Mouse (Mus musculus): ENCODE measurements around the gene Thap3. TPM values are rescaled to one million over a fixed set of nuclear protein-coding genes. Genes with fewer than 3 reads are reported as not detected.
A peak's percentile ranks its signal among the peaks of the same experiment; 100 is the strongest.
"Not testable (repeated sequence)": the region's sequence is repeated elsewhere in the genome, so short reads cannot be mapped to it uniquely, and the experiment has no call there.

Thap3 gene
- polyA plus RNA-seq (2015; fragmentation: Nextera tagmentation; extraction: Ambion mirVana) = 56.3 and 61.2 TPM in 2 replicates

DNA sequence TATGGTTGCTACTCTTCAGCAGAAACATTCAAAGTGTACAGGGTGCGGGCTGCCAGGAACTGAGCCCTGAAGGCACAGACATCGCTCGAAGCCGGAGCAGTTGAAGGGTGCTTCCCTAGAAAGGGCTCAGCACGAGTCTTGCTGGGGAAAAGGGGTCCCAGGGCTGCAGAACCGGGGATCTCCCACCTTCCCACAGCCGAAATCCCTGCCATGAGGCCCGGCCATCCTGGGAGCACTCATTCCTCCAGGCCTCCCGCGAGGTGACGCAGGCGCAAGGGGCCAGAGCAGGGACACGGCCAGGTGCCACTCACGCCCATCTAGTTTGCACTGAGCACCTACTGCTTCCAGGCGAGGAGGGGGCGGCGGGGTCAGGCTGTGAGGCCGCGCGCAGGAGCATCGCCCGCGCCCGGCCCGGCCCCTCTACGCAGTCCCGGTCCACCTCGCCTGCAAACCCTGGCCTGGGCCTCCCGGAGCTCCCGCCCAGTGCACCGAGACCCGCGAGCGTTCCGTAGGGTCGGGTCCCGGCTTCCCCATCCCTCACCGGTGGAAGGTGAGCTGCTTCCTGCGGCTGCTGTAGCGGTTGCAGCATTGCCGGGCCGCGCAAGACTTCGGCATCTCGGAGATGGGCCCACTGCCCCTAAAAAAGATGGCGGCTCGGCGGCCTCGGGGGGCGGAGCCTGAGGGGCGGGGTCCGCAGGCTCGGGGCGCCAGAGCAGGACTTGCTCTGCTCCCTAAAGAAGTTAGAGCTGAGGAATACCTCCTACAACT is at the start of gene Thap3:
Thap3 (minus strand) TSS at position 656 of the 768 bp plus-strand sequence.
- Histone ChIP-seq H3K36me3 (peaks cover 55% of the 10 kb centered on the region), H3K27ac (peak within 1 kb of the TSS; percentile 92), H3K27me3 (no peaks in the 10 kb centered on the region), H3K4me1 (peaks cover 54% of the 10 kb centered on the region), H3K4me2 (peak within 1 kb of the TSS; percentile 82), H3K4me3 (peak within 1 kb of the TSS; percentile 90), H3K9ac (peak within 1 kb of the TSS; percentile 97), H3K9me3 (no peaks in the 10 kb centered on the region)
- peak; percentile 68 for ATAC-seq (ENCODE audit: insufficient number of reproducible peaks, insufficient read depth, low FRiP score, low TSS enrichment, low read depth)
- 2% methylated on average over 54 of the region's 54 CpGs for WGBS

DNA sequence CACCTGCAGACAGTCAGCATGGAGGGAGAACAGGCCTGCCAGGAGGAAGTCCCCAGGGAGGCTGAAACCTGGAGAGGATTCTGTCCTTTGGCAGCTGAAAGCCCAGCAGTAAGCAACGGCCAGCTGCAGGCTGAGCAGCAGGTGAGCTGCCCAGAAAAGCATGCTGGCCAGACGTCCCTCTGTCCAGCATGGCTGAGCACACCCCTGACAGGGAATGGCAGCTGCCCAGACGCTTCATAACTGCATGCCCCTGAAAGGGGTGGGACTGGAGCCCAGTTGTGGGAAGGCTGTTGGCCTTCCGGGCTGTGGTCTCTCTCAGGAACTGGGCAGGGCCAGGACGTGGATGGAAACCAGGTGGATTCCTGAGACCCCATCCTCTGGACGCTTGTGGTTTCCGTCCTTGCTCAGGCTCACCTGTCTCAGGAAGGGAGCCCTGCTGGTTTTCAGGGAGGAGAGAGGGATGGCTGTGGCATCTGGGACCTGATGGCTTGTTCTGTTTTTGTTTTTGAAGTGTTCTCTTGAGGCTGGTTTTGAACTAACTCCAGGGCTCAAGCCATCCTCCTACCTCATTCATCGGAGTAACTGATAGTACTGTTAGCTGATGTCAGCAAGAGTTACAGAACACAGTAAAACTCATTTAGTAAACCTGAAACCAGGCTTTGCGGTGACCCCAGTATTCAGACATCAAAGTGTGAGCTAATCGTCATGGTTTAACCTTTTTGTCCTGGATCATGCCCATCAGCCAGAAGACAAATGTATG is 49.6 kb upstream of the Thap3 start, which contains the start of gene Tas1r1:
Tas1r1 (minus strand) TSS at position 344 of the 760 bp plus-strand sequence.
- Histone ChIP-seq H3K9me3 (no peaks in the 10 kb centered on the region), H3K27ac (0 out of 2 replicates have a peak within 1 kb of the TSS, but pooled peaks have one; percentile 3)
- ATAC-seq (ENCODE audit: insufficient number of reproducible peaks, insufficient read depth, low FRiP score, low TSS enrichment, low read depth) = no peak

DNA sequence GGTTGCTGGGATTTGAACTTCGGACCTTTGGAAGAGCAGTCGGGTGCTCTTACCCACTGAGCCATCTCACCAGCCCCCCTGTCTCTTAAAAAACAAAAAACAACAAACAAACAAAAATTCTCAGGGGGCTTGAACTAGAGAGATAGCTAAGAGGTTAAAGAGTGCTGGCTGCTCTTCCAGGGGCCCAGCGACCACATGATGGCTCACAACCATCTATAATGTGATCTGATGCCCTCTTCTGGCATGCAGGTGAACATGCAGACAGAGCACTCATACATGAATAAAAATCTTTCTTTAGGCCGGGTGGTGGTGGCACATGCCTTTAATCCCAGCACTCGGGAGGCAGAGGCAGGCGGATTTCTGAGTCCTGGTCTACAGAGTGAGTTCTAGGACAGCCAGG is 47.7 kb upstream of the Thap3 start:
- ATAC-seq (ENCODE audit: insufficient number of reproducible peaks, insufficient read depth, low FRiP score, low TSS enrichment, low read depth); H3K36me3 ChIP-seq; H3K4me2 ChIP-seq; H3K9ac ChIP-seq; H3K9me3 ChIP-seq; H3K4me3 ChIP-seq; H3K27me3 ChIP-seq; H3K27ac ChIP-seq: not testable (repeated sequence)
- 89% methylated on average over 6 of the region's 6 CpGs for WGBS
- H3K4me1 ChIP-seq = peaks cover 16% of the 10 kb centered on the region

More for the DNA sequence above, 49.6 kb upstream of the Thap3 start, which contains the start of gene Tas1r1:
- Histone ChIP-seq H3K4me3 (peak within 1 kb of the TSS; percentile 100), H3K4me1 (peaks cover 16% of the 10 kb centered on the region), H3K27me3 (no peaks in the 10 kb centered on the region), H3K4me2 (peak within 1 kb of the TSS; percentile 97), H3K9ac (peak within 1 kb of the TSS; percentile 95), H3K36me3 (peaks cover 26% of the 10 kb centered on the region)
- WGBS = 42% methylated on average over 10 of the region's 10 CpGs

DNA sequence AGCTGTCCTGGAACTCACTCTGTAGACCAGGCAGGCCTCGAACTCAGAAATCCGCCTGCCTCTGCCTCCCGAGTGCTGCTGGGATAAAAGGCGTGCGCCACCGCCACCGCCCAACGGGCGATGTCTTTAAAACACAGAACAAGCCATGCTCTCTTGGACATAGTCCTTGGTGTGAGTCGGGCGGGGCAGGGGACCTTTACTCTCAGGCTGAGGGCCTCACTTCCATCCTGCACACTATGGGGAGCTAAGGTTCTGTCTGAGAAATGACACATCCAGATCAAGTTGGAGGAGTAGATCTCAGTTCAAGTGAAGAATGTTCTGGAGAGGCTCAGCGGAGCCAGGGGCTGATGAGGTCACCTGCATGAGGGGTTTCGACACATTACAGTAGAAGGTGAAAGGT is 44.1 kb upstream of the Thap3 start:
- H3K36me3 ChIP-seq = no peaks in the 10 kb centered on the region
- WGBS = 91% methylated on average over 13 of the region's 13 CpGs
- H3K4me1 ChIP-seq = peaks cover 19% of the 10 kb centered on the region
- H3K9ac ChIP-seq = no peak overlapping the region
- ATAC-seq (ENCODE audit: insufficient number of reproducible peaks, insufficient read depth, low FRiP score, low TSS enrichment, low read depth) = no peak
- no peak overlapping the region for H3K4me2 ChIP-seq
- no peak overlapping the region for H3K27ac ChIP-seq
- 0 out of 2 replicates have a peak, but pooled peaks cover 9% of the 10 kb centered on the region for H3K27me3 ChIP-seq
- H3K9me3 ChIP-seq = no peaks in the 10 kb centered on the region
- no peak overlapping the region for H3K4me3 ChIP-seq

DNA sequence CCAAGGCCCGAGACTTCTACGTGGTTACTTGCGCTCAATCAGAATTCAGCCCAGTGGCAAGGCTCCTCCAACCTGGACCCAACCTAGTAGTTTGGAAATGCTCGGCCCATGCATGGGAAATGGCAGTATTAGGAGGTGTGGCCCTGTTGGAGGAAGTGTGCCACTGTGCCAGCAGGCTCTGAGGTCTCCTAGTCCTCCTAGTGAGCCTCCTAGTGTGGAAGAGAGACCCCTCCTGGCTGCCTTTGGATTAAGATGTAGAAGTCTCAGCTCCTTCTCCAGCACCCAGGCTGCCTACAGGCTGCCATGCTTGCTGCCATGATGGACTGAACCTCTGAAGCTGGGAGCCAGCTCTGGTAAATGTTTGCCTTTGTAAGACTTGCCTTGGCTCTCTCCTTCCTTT is 41.2 kb upstream of the Thap3 start:
- Histone ChIP-seq H3K9me3 (no peaks in the 10 kb centered on the region), H3K36me3 (peaks cover 9% of the 10 kb centered on the region), H3K4me1 (peaks cover 40% of the 10 kb centered on the region), H3K9ac (peak overlapping the region; percentile 16; the same call in 1 of the 2 replicates), H3K27me3 (0 out of 2 replicates have a peak, but pooled peaks cover 9% of the 10 kb centered on the region), H3K27ac (peak overlapping the region; percentile 24; the same call in 1 of the 2 replicates), H3K4me2 (no peak overlapping the region), H3K4me3 (no peak overlapping the region)
- ATAC-seq (ENCODE audit: insufficient number of reproducible peaks, insufficient read depth, low FRiP score, low TSS enrichment, low read depth) = no peak
- 55% methylated on average over 4 of the region's 4 CpGs for WGBS

DNA sequence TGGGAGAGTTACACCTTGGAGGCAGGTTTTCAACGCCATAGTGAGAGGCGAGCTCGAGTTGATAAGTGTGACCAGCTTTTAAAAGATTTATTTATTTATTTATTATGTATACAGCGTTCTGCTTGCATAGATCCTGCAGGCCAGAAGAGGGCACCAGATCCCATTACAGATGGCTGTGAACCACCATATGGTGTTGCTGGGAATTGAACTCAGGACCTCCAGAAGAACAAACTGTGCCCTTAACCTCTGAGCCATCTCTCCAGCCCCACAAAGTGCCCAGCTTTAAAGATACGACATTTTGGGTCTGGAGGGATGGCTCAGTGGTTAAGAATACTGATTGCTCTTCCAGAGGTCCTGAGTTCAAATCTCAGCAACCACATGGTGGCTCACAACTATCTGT is 40.3 kb upstream of the Thap3 start:
- ATAC-seq (ENCODE audit: insufficient number of reproducible peaks, insufficient read depth, low FRiP score, low TSS enrichment, low read depth) = no peak
- no peak overlapping the region for H3K4me2 ChIP-seq
- 49% methylated on average over 5 of the region's 5 CpGs for WGBS
- H3K4me1 ChIP-seq = peaks cover 49% of the 10 kb centered on the region
- 0 out of 2 replicates have a peak, but pooled peaks cover 9% of the 10 kb centered on the region for H3K27me3 ChIP-seq
- peaks cover 16% of the 10 kb centered on the region for H3K36me3 ChIP-seq
- H3K9me3 ChIP-seq = no peaks in the 10 kb centered on the region
- H3K27ac ChIP-seq = no peak overlapping the region
- no peak overlapping the region for H3K9ac ChIP-seq
- H3K4me3 ChIP-seq = no peak overlapping the region; the same call in 1 of the 2 replicates

DNA sequence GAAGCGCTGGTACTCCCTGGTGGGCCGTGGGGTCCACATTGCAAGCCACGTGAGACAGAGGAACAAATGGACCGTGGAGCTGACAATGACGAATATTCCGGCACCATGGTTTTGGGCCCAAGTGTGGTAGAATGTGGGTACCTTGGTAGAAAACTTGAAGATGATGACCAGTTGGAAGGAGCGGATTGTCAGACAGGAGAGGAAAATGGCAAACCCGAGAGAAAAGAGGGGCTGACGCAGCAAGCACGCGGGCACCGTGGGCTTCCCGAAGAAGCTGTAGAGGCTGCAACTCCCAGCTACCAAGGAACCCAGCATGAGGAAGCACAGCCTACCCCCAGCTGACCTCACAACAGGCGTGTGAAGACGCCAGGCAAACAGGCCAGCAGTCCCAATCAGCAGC is 39.7 kb upstream of the Thap3 start:
- WGBS = 73% methylated on average over 15 of the region's 15 CpGs
- no peak for ATAC-seq (ENCODE audit: insufficient number of reproducible peaks, insufficient read depth, low FRiP score, low TSS enrichment, low read depth)
- Histone ChIP-seq H3K4me3 (peak overlapping the region; percentile 80), H3K4me2 (peak overlapping the region; percentile 98), H3K27me3 (0 out of 2 replicates have a peak, but pooled peaks cover 9% of the 10 kb centered on the region), H3K4me1 (peaks cover 49% of the 10 kb centered on the region), H3K9me3 (no peaks in the 10 kb centered on the region), H3K9ac (peak overlapping the region; percentile 85), H3K27ac (no peak overlapping the region), H3K36me3 (peaks cover 22% of the 10 kb centered on the region)

DNA sequence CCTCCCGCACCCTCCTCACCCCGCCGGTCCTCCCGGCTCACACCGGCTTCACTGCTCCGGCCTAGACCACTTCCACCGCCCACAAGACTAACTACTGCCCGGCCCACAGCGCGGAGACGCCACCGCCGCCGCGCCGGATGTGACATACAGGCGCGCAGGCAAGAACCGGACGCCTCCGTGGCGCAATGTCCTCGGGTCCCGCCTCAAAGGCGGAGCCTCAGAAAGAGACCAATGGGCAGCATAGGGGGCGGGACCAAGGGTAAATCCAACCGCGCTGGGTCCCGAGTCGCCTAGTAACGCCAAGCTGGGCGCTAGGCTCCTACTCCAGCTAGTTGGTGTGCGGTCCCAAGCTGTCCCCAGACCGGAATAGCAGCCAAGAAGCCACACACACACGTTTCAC is 38.7 kb upstream of the Thap3 start, which contains the start of gene Zbtb48:
Zbtb48 (minus strand) TSS at position 148 of the 400 bp plus-strand sequence.
- H3K36me3 ChIP-seq = peaks cover 32% of the 10 kb centered on the region
- no peaks in the 10 kb centered on the region for H3K9me3 ChIP-seq
- peaks cover 49% of the 10 kb centered on the region for H3K4me1 ChIP-seq
- peak; percentile 95 for ATAC-seq (ENCODE audit: insufficient number of reproducible peaks, insufficient read depth, low FRiP score, low TSS enrichment, low read depth)
- H3K9ac ChIP-seq = peak within 1 kb of the TSS; percentile 85
- under 1% methylated on average over 29 of the region's 35 CpGs for WGBS
- H3K27ac ChIP-seq = peak within 1 kb of the TSS; percentile 39
- peak within 1 kb of the TSS; percentile 98 for H3K4me2 ChIP-seq
- H3K27me3 ChIP-seq = 0 out of 2 replicates have a peak, but pooled peaks cover 9% of the 10 kb centered on the region
- peak within 1 kb of the TSS; percentile 80 for H3K4me3 ChIP-seq

DNA sequence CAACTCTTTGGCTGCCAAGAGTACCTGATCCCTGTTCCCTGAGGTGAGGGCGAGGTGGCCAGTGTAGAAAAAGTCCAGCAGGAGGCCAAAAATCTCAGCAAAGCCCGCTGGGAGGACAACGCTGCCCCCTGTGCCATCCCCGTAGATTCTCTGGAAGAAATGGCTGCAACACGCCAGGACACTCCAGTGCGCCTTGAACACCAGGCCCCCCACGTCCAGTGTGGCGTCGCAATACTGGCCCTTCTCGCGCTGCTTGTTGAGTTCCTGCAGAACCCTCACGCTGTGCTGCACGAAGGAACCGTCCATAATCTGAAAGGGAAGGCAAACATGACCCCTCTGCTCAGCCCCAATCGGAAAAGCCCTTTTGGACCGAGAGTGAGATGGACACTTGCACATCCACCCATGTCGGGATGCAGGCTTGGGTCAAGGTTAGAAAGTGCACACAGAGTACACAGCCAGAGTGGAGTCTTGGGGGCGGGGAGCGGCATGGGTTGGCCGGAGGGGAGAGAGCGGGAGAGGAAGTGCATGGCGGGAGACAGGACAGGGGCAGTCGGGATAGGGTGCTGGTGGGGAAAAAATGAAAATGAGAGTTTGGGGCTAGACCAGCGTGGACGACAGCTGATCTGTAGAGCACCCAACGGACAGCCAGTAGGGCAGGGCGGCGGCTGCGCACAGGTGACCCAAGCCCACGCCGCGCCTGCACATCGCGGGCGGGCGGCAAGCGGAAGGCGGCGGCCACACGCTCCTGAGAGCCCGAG is 38.1 kb upstream of the Thap3 start:
- peaks cover 38% of the 10 kb centered on the region for H3K36me3 ChIP-seq
- peak overlapping the region; percentile 85 for H3K9ac ChIP-seq
- peak; percentile 5; the same call in 1 of the 2 replicates for ATAC-seq (ENCODE audit: insufficient number of reproducible peaks, insufficient read depth, low FRiP score, low TSS enrichment, low read depth)
- peaks cover 49% of the 10 kb centered on the region for H3K4me1 ChIP-seq
- 2% methylated on average over 35 of the region's 41 CpGs for WGBS
- no peaks in the 10 kb centered on the region for H3K9me3 ChIP-seq
- peak overlapping the region; percentile 98 for H3K4me2 ChIP-seq
- H3K27ac ChIP-seq = peak overlapping the region; percentile 39
- H3K27me3 ChIP-seq = 0 out of 2 replicates have a peak, but pooled peaks cover 3% of the 10 kb centered on the region
- H3K4me3 ChIP-seq = peak overlapping the region; percentile 80

DNA sequence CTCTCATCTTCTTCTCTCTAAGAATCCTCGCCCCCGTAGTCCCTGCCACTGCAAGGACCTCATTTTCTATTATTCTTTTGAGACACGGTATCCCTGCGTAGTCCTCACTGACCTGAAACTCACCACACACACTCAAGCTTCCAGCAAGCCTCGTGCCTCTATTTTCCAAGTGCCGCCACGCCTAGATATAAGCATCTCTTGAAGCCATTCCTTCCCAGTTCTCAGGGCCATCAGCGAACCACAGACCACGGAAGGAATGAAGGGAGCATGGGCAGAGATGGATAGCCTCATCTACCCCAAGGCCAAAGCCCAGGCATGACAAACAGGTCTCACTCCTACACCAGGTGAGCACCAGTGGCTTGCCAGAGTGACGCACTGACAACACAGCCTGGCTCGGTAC is 35.7 kb upstream of the Thap3 start:
- no peak for ATAC-seq (ENCODE audit: insufficient number of reproducible peaks, insufficient read depth, low FRiP score, low TSS enrichment, low read depth)
- Histone ChIP-seq H3K36me3 (peaks cover 62% of the 10 kb centered on the region), H3K27ac (no peak overlapping the region), H3K4me2 (0 out of 2 replicates have a peak overlapping the region, but pooled peaks have one; percentile 98), H3K9ac (peak overlapping the region; percentile 85; the same call in 1 of the 2 replicates), H3K4me1 (peaks cover 41% of the 10 kb centered on the region), H3K27me3 (no peaks in the 10 kb centered on the region), H3K9me3 (no peaks in the 10 kb centered on the region), H3K4me3 (no peak overlapping the region)
- WGBS = 91% methylated on average over 11 of the region's 11 CpGs

DNA sequence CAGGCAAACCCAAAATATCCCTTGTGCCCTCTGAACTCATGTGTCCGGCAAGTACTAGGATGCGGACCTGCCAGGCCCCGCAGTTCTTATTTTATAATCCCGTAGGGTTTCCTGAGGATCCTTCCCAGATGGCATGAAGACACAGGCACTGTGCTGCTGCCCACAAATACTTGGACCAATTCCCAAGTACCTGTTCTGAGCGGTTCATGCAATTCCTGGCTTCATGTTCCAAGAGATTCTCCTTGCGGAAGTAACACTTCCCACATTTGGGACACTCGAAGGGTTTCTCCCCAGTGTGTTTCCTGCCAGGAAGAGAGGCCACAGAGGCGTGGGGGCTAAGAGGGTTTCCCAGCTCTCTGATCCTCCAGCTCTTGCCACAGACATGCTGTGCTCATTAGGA is 33.7 kb upstream of the Thap3 start:
- Histone ChIP-seq H3K9me3 (no peaks in the 10 kb centered on the region), H3K4me1 (peaks cover 28% of the 10 kb centered on the region), H3K9ac (no peak overlapping the region), H3K27ac (no peak overlapping the region), H3K36me3 (peaks cover 76% of the 10 kb centered on the region), H3K27me3 (no peaks in the 10 kb centered on the region), H3K4me2 (no peak overlapping the region), H3K4me3 (no peak overlapping the region)
- ATAC-seq (ENCODE audit: insufficient number of reproducible peaks, insufficient read depth, low FRiP score, low TSS enrichment, low read depth) = no peak
- 87% methylated on average over 8 of the region's 8 CpGs for WGBS

Measured in embryonic facial prominence, embryonic 13.5 days (tissue).